Mouse (Mus musculus): ENCODE results near the gene Cops8. TPM values are rescaled to one million over a fixed set of nuclear protein-coding genes. Genes with fewer than 3 reads are reported as not detected.

The Cops8 gene
- polyA plus RNA-seq, 1 experiment from 2014 or later: 196 TPM

GRCm38 (mm10) chr1:90657292-90658050 is 54.7 kb downstream of the Cops8 start:
- H3K9me3 ChIP-seq: no peaks in the 10 kb centered on the region
- no peak overlapping the region for H3K4me3 ChIP-seq
- H3K27me3 ChIP-seq (ENCODE audit: poor library complexity, severe bottlenecking): no peaks in the 10 kb centered on the region
- no peak overlapping the region for H3K27ac ChIP-seq
- no peak for DNase-seq (ENCODE audit: extremely low spot score, low spot score)
- no peaks in the 10 kb centered on the region for H3K36me3 ChIP-seq (replicated peaks)
- WGBS: 87% methylated on average over 10 of the region's 10 CpGs
- no peaks in the 10 kb centered on the region for H3K4me1 ChIP-seq

- no peak overlapping the region for H3K4me3 ChIP-seq
- H3K27me3 ChIP-seq (ENCODE audit: poor library complexity, severe bottlenecking): no peaks in the 10 kb centered on the region
- DNase-seq (ENCODE audit: extremely low spot score, low spot score): no peak
- no peaks in the 10 kb centered on the region for H3K36me3 ChIP-seq (replicated peaks)
- no peaks in the 10 kb centered on the region for H3K4me1 ChIP-seq
- no peak overlapping the region for H3K27ac ChIP-seq
- no peaks in the 10 kb centered on the region for H3K9me3 ChIP-seq
- WGBS: 93% methylated on average over 3 of the region's 3 CpGs
Observed at GRCm38 (mm10) chr1:90658581-90658980, 55.8 kb downstream of the Cops8 start.

GRCm38 (mm10) chr1:90660150-90660549 is 57.4 kb downstream of the Cops8 start:
- Histone ChIP-seq H3K4me3 (no peak overlapping the region), H3K27me3 (ENCODE audit: poor library complexity, severe bottlenecking) (no peaks in the 10 kb centered on the region), H3K27ac (no peak overlapping the region), H3K4me1 (no peaks in the 10 kb centered on the region), H3K9me3 (no peaks in the 10 kb centered on the region), H3K36me3 (replicated peaks) (no peaks in the 10 kb centered on the region)
- WGBS: 92% methylated on average over 7 of the region's 7 CpGs
- no peak for DNase-seq (ENCODE audit: extremely low spot score, low spot score)

GRCm38 (mm10) chr1:90662491-90662890 is 59.7 kb downstream of the Cops8 start:
- 84% methylated on average over 6 of the region's 6 CpGs for WGBS
- no peaks in the 10 kb centered on the region for H3K9me3 ChIP-seq
- H3K36me3 ChIP-seq (replicated peaks): no peaks in the 10 kb centered on the region
- no peak overlapping the region for H3K27ac ChIP-seq
- H3K27me3 ChIP-seq (ENCODE audit: poor library complexity, severe bottlenecking): no peaks in the 10 kb centered on the region
- DNase-seq (ENCODE audit: extremely low spot score, low spot score): no peak
- H3K4me1 ChIP-seq: no peaks in the 10 kb centered on the region
- no peak overlapping the region for H3K4me3 ChIP-seq

Other genes with a start within 250 kb of the Cops8 start
- 1.8 and 2.3 TPM in 2 replicates for gene Col6a3, start 241.0 kb downstream of the Cops8 start, polyA plus RNA-seq (2016; fragmentation: Nextera tagmentation; extraction: Ambion mirVana)

Measured in forebrain, embryonic 10.5 days (tissue).